Mouse (Mus musculus) skeletal muscle tissue, postnatal 0 days (tissue): Measurements from ENCODE around the gene Zfp934. TPM values are rescaled to one million over a fixed set of nuclear protein-coding genes. Genes with fewer than 3 reads are reported as not detected.

Experiments used
- microRNA-seq, 2 experiments: library from miRNA; unstranded; fragments of <30 nt; microRNA quantifications; one replicate each; pipeline ENCODE4; 2016
- polyA plus RNA-seq: library from polyadenylated mRNA; unstranded; fragments of >200 nt; fragmentation: Nextera tagmentation; extraction: Ambion mirVana; gene quantifications from 2 replicates; pipeline ENCODE4 v1.2.1, GENCODE M21; 2015

Gene Zfp934
- 3.8 and 4.5 TPM in 2 replicates for polyA plus RNA-seq

DNA sequence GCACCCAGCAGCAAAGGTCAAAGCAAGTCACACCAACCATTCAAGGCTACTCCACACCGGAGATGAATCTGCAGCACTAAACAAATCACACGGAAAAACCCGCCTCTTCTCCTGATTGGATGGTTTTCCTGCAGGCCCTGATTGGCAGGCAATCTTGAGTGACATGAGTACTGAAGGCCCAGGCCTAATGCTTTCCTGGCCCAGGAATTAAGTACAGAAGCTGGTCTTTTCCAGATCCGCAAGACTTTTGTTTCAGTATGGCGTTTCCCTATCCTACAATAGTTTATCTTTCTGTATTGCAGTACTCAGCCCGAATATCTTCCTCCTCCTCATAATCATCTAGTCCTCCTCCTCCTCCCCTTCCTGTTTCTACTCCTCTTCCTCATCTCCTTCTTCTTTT, at the start of gene Zfp934:
TSS of gene Zfp934 (minus strand) at position 101 of the 400 bp plus-strand sequence.

DNA sequence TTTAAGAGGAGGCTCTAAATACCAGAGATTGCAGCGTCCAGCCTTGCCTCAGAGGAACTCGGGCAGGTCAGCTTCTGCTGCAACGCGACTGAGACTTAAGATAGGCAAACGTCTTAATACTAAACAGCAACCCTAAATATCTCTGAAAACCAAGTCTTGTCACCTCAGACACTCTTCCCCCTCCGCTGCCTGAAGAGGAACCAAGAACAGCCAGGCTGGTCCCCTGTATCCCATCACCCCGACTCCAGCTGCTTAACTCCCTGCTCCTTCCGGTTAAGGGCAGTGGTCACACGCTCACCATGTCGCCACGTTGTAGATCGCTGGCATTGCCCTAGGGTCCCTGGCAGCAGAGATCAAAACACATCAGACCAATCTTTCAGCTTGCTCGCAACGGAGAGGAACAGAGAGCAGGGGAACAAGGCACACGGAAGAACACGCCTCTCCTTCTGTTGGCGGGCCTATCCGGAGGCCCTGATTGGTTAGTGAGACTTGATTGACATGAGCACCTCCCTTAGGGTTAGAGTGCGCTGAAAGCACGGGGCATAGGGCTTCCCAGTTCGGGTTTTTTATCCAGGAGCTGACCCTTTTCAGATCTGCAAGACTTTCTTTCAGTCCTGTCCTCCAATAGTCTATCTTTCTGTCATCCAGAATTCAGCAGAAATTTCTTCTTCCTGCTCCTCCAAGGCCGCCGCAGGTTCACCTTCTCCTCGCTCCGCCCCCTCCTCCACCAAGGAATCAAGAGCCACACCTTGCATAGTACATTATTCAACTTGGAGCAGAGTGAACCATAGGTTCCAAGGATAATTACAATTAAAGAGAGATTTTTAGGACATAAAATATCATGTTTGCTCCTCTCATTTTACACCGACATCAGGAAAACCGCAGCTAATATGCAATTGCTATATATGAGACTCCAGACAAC, 12.5 kb downstream of the Zfp934 start, which contains the start of gene Zfp935:
TSS of gene Zfp935 (minus strand) at position 323 of the 922 bp plus-strand sequence.

DNA sequence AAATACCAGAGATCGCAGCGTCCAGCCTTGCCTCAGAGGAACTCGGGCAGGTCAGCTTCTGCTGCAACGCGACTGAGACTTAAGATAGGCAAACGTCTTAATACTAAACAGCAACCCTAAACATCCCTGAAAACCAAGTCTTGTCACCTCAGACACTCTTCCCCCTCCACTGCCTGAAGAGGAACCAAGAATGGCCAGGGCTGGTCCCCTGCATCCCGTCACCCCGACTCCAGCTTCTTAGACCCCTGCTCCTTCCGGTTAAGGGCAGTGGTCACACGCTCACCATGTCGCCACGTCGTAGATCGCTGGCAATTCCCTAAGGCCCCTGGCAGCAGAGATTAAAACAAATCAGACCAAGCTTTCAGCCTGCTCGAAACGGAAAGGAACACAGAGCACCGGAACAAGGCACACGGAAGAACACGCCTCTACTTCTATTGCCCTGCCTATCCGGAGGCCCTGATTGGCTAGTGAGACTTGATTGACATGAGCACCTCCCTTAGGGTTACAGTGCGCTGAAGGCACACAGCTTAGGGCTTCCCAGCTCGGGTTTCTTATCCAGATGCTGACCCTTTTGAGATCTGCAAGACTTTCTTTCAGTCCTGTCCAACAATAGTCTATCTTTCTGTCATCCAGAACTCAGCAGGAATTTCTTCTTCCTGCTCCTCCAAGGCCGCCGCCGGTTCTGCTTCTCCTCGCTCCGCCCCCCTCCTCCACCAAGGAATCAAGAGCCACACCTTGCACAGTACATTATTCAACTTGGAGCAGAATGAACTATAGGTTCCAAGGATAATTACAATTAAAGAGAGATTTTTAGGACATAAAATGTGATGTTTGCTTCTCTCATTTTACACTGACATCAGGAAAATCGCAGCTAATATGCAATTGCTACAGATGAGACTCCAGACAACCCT, 104.3 kb downstream of the Zfp934 start, which contains the start of gene Gm49359:
TSS of gene Gm49359 (minus strand) at position 409 of the 911 bp plus-strand sequence.

Small RNA genes lying within 50 kb of the gene (microRNA-seq; reads per million reads assigned to microRNA genes)
- 0 reads per million in 2 experiments for gene Gm22256

Other genes starting within 250 kb of the Zfp934 start
- gene Gm3604, start 188.0 kb downstream of the Zfp934 start, polyA plus RNA-seq: 1.2 and 1.5 TPM in 2 replicates
- 5.9 and 6.6 TPM in 2 replicates for gene Gm49359, start 104.4 kb downstream of the Zfp934 start, polyA plus RNA-seq
- not detected in 2 replicates for gene Zfp935, start 12.7 kb downstream of the Zfp934 start, polyA plus RNA-seq
- gene 6720489N17Rik, start 53.0 kb upstream of the Zfp934 start, polyA plus RNA-seq: 2.8 and 3.7 TPM in 2 replicates
- gene Platr25, start 189.5 kb upstream of the Zfp934 start, polyA plus RNA-seq: 7.3 and 8.4 TPM in 2 replicates
- 2.2 TPM in 2 replicates for gene Gm5141, start 214.6 kb upstream of the Zfp934 start, polyA plus RNA-seq